Mouse (Mus musculus) hindlimb bud, embryonic 11.5 days (tissue): Measurements from ENCODE around the gene Shank2.

Experiments used
- DNase-seq: peaks from one replicate; pipeline ENCODE4 v3.0.0-alpha.2; 2012; ENCODE audit warnings: low read depth, low spot score; ENCODE audit errors: extremely low spot score

Shank2 gene

DNA sequence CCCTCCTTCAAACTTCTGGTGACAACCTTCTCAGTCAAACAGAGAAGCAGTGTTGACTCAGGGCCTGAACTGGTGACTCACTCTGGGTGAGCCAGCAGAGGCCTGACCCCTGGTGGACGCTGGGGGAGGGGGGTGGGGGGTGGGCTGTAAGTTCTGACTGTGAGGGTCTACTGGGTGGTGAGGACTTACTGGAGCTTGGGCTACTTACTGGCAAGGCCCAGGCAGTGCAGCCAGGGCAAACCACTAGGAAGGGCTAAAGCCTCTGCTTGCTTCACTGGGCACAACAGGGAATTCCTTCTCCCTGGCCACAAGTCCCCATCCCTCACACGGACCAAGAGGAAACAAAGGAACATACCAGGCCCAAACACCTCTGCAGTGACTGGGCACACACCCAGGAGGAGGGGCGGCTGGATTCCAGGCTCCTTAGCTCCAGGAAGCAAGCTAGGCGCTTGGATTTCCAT is 467.5 kb downstream of the Shank2 start:
- DNase-seq: no peak

DNA sequence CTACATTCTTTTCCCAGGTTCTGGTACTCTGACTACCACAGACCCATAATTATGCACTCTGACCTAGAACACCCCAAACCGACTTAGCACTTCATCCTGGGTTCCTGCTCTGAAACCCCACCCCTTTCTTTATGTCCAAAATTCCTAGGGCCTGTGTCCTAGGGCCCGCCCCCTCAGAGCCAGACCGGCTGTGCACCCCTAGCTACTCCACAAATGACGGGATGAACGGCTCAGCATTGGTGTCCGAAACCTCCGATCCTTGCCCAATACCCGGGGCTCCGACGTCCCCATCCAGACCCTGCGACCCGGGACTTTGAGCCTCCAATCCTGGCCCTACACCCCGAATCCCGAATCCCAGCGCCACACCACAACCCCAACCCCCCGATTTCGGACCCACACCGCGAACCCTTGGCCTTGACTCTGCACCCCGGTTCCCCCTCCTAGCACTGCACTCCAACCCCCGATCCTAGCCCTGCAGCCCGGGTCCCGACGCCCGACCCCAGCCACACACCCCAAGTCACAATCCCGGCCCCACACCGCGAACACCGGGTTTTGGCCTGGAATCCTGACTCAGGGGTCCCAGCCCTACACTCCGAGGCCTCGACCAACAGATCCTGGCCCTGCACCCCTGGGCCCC is 468.3 kb downstream of the Shank2 start:
- no peak for DNase-seq

DNA sequence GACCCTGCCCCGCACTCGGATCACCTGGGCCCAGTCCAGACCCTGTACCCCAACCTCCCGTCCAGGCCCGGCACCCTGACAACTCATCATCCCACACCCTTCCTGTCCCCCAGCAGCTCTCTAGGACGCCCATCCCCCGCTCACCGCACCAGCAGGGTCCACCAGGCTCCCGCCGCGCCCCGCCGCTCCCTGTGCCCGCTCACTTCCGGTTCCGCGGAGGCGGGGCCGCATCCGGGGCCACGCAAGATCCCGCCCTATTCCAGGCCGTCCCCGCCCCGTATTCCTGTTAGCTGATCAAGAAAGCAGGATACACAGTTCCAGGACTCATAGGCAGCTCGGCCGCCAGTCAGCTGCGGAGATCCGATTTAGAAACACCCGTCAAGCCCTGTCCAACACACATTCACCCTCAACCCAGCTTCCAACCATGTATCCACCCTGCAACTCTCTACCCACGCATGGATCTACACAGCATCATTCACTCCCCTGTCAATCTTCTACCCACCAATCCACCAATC is 468.9 kb downstream of the Shank2 start, which contains the start of gene Cttn:
TSS of gene Cttn (minus strand) at position 465 of the 515 bp plus-strand sequence.
- peak; percentile 44 for DNase-seq

DNA sequence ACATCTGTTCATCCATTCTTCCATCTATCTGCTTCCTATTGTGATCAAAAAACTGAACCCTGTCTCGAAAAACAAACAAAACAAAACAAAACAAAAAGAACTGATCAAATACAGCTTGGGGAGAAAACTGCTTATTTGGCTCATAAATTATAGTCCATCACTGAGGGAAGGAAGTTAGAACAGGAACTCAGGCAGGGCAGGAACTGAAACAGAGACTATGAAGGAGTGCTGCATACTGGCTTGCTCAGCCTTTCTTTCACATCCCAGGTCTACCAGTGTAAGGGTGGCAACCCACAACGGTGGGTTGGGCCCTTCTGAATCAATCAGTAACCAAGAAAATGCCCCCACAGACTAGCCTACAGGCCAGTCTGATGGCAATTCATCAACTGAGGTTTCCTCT is 469.4 kb downstream of the Shank2 start:
- DNase-seq: no peak

DNA sequence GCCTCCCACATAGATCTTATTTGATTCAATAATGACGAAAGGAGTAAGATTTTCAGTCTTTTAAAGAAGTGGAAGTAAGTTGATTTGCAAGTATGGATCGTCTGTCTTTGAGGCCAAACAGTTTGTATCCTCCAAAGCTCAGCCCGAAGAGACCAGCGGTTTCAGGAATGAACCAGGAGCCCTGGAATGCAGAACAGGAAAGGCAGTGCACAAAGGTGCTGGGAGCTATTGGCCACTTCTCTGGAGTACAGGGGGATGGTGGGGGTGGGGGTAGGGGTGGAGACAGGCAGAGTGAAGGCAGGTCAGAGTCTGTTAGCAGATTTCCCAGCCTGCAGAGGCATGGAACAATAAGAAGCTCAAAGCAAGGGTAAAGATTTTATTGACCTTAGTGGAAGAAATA is 471.8 kb downstream of the Shank2 start:
- DNase-seq: no peak
